Mouse (Mus musculus) lung, adult 2 months (tissue): ENCODE results near the gene 2900011O08Rik. TPM values are rescaled to one million over a fixed set of nuclear protein-coding genes. Genes with fewer than 3 reads are reported as not detected.

Source experiments
- DNase-seq: peaks from one replicate; pipeline ENCODE4 v3.0.0; 2022
- H3K4me1 ChIP-seq: fragments of 200-500 bp; 2 replicates; pipeline ENCODE4 v1.6.1; 2011; ENCODE audit warnings: low read length; ENCODE audit not compliant: control insufficient read depth, insufficient read depth
- H3K4me3 ChIP-seq: fragments of 200-500 bp; replicated peaks from 2 replicates; pipeline ENCODE3; 2011; ENCODE audit warnings: low read depth, mild to moderate bottlenecking, control low read depth, low read length; ENCODE audit errors: extremely low read depth
- CTCF ChIP-seq: fragments of 200-500 bp; IDR thresholded peaks from 2 replicates; pipeline ENCODE4 v1.5.1; 2011; ENCODE audit warnings: mild to moderate bottlenecking, low read length, control low read depth; ENCODE audit not compliant: insufficient read depth
- POLR2A ChIP-seq: fragments of 200-500 bp; IDR thresholded peaks from 2 replicates; pipeline ENCODE4 v1.6.1; 2011; ENCODE audit warnings: low read depth, mild to moderate bottlenecking, control low read depth, low read length, borderline replicate concordance; ENCODE audit errors: extremely low read depth
- WGBS: fragments of 180-500 bp; shearing (Covaris S2); methylation state at CpG from one replicate; pipeline ENCODE4 v1.1.7; 2018; 5-methylcytosine and 5-hydroxymethylcytosine counted together
- polyA plus RNA-seq: library from polyadenylated mRNA; depleted of rRNA; stranded (reverse); fragments of >200 nt; gene quantifications from 2 replicates; pipeline ENCODE4 v1.2.3, GENCODE M21; 2012

Gene 2900011O08Rik
- polyA plus RNA-seq, 1 experiment = 0.20 TPM

DNA sequence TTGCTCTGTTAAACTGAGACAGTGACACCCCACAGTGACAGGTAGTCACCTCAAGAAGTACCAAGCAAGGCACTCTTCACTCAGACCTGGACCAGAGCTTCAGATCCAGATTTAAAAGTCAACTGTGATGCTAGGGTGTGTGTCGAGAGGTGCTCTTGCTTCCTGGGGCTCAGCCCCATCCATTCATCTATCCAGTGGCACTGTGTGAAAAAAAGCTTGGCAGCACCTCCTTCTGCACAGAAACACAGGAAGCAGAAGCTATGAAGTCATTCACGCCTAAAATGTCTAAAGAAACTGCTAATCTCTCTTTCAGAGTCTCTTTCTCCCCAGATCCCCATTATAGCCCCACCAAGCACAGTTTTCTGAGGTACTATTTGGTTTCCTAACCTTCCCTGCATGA lies 42.7 kb downstream of the 2900011O08Rik start:
- no peak overlapping the region for H3K4me3 ChIP-seq
- no peaks in the 10 kb centered on the region for H3K4me1 ChIP-seq
- TF ChIP-seq POLR2A (no peak), CTCF (no peak)
- WGBS = 27% methylated on average over 2 of the region's 2 CpGs
- DNase-seq = no peak

DNA sequence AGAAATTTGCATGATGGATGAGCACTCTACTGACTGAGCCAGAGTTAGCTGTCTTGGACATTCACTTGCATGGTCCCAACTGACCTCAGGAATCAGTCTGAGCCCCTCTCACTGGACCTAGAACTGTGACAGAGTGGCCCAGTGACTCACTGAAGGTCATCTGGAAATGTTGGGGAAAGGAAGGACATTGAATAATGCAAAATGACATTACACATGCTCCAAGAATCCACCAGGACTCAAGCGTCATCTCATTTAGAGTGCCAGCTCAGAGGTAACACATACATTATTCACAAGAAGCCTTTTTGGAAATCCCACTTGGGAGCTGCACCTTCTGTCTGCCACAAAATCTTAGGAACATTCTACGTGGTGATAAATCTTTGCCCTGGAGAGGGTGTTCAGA lies 43.4 kb downstream of the 2900011O08Rik start:
- WGBS = 78% methylated on average over 2 of the region's 2 CpGs
- TF ChIP-seq POLR2A (no peak), CTCF (no peak)
- H3K4me3 ChIP-seq = no peak overlapping the region

DNA sequence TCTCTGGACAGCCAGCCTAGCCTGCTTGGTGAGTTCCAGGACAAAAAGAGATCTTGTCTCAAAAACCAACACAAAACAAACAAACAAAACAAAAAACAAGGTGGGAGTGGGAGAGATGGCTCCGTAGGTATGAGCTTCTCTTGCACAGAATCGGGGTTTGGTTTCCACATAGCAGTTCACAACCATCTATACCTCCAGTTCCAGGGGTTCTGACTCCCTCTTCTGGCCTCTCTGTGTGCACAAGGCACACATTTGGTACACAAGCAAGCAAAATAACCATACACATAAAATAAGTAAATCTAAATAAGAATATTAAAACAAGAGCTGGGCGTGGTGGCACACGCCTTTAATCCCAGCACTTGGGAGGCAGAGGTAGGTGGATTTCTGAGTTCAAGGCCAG lies 44.2 kb downstream of the 2900011O08Rik start:
- H3K4me1 ChIP-seq = no peaks in the 10 kb centered on the region
- no peak overlapping the region for H3K4me3 ChIP-seq
- TF ChIP-seq CTCF (no peak), POLR2A (no peak)
- 71% methylated on average over 4 of the region's 4 CpGs for WGBS
- DNase-seq = no peak

More for the DNA sequence above, 43.4 kb downstream of the 2900011O08Rik start:
- DNase-seq = no peak
- no peaks in the 10 kb centered on the region for H3K4me1 ChIP-seq

- Histone ChIP-seq H3K4me1 (no peaks in the 10 kb centered on the region), H3K4me3 (no peak overlapping the region)
- TF ChIP-seq POLR2A = no peak
- TF ChIP-seq CTCF = no peak
- WGBS = 65% methylated on average over 4 of the region's 4 CpGs
- no peak for DNase-seq
Measured at GRCm38 (mm10) chr16:14033076-14033475, 46.7 kb downstream of the 2900011O08Rik start.

- H3K4me3 ChIP-seq = no peak overlapping the region
- TF ChIP-seq POLR2A = no peak
- no peaks in the 10 kb centered on the region for H3K4me1 ChIP-seq
- 89% methylated on average over 2 of the region's 2 CpGs for WGBS
- no peak for DNase-seq
Measured at GRCm38 (mm10) chr16:14042421-14042820, 56.0 kb downstream of the 2900011O08Rik start.

GRCm38 (mm10) chr16:14044695-14045094 lies 58.3 kb downstream of the 2900011O08Rik start:
- Histone ChIP-seq H3K4me3 (no peak overlapping the region), H3K4me1 (no peaks in the 10 kb centered on the region)
- TF ChIP-seq CTCF = no peak
- no peak for TF ChIP-seq POLR2A
- WGBS = 75% methylated on average over 8 of the region's 8 CpGs
- DNase-seq = no peak

DNA sequence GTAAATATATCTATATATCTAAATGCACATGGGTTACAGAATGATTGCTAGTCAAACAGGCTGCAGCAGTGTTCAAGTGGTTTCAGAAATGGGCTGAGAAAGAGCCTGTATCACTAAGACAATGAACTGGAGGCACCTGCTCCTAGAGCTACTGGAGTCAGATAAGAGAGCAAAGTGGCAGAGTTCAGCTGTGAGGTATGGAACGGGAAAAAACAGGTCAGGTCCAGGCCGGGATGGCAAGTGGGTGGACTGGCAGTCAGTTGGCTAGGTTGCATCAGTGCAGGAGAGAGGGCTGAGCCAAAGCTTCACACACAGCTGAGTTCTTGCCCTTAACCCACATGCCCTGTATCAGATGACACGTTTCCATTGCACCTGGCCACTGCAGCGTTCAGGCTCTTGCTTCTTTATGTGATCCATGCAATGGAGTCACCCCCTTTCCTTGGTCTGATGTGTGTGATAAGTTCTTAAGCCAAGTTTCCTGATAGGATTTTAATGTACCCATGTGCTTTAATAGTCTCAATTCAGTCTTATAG lies 59.9 kb downstream of the 2900011O08Rik start:
- 66% methylated on average over 4 of the region's 4 CpGs for WGBS
- no peak for DNase-seq
- Histone ChIP-seq H3K4me3 (no peak overlapping the region), H3K4me1 (no peaks in the 10 kb centered on the region)
- no peak for TF ChIP-seq POLR2A
- TF ChIP-seq CTCF = no peak

GRCm38 (mm10) chr16:14052221-14052620 lies 65.8 kb downstream of the 2900011O08Rik start:
- H3K4me1 ChIP-seq = no peaks in the 10 kb centered on the region
- WGBS = 82% methylated on average over 2 of the region's 2 CpGs
- TF ChIP-seq POLR2A (no peak), CTCF (no peak)
- no peak overlapping the region for H3K4me3 ChIP-seq
- no peak for DNase-seq

DNA sequence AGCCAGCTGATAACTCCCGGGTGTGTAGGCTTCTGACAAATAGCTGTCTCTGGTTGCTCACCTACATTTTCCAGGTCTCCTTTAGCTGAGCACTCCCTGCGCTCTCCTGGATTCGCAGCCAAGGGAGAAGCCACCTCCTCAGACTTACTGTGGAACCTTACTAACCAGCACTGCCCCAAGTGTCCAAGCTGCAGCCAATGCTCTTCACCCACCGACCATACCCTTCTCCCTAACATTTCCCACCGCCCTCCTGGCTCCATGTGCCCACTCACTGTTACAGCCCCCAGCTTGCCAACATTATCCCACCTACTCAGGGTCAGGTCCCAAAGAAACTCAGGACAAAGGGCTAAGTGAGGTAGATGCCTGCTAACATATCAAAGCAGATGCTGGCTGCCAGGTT lies 66.7 kb downstream of the 2900011O08Rik start:
- WGBS = 72% methylated on average over 5 of the region's 5 CpGs
- TF ChIP-seq POLR2A = no peak
- no peak for TF ChIP-seq CTCF
- Histone ChIP-seq H3K4me3 (no peak overlapping the region), H3K4me1 (no peaks in the 10 kb centered on the region)
- no peak for DNase-seq

- TF ChIP-seq POLR2A (no peak), CTCF (no peak)
- no peak for DNase-seq
- H3K4me3 ChIP-seq = no peak overlapping the region
- WGBS = 63% methylated on average over 1 of the region's 1 CpGs
- no peaks in the 10 kb centered on the region for H3K4me1 ChIP-seq
Measured at GRCm38 (mm10) chr16:14055271-14055670, 68.9 kb downstream of the 2900011O08Rik start.

- Histone ChIP-seq H3K4me3 (no peak overlapping the region), H3K4me1 (no peaks in the 10 kb centered on the region)
- no peak for DNase-seq
- 53% methylated on average over 4 of the region's 4 CpGs for whole genome bisulfite sequencing
- TF ChIP-seq POLR2A (no peak), CTCF (no peak)
Measured at GRCm38 (mm10) chr16:14056734-14057133, 70.3 kb downstream of the 2900011O08Rik start.
